Mouse (Mus musculus): ENCODE results near the gene Gca. TPM values are rescaled to one million over a fixed set of nuclear protein-coding genes. Genes with fewer than 3 reads are reported as not detected.

Gene Gca
- polyA plus RNA-seq, 1 experiment = 14.3 TPM

Other genes with a start within 250 kb of the Gca start
- 39.9 and 69.5 TPM in 2 replicates for gene Gcg, start 180.6 kb upstream of the Gca start, polyA plus RNA-seq (2012; rRNA removed)
- 0.81 and 1.2 TPM in 2 replicates for gene Fap, start 90.2 kb upstream of the Gca start, polyA plus RNA-seq (2012; rRNA removed)
- 4.9 and 14.6 TPM in 2 replicates for gene Ifih1, start 18.0 kb upstream of the Gca start, polyA plus RNA-seq (2012; rRNA removed)

Data from large intestine, adult 2 months (tissue).